Mouse (Mus musculus): ENCODE data around the gene Efcab10. TPM values are rescaled to one million over a fixed set of nuclear protein-coding genes. Genes with fewer than 3 reads are reported as not detected.

The Efcab10 gene
- polyA plus RNA-seq, 1 experiment, result 1.8 TPM

DNA sequence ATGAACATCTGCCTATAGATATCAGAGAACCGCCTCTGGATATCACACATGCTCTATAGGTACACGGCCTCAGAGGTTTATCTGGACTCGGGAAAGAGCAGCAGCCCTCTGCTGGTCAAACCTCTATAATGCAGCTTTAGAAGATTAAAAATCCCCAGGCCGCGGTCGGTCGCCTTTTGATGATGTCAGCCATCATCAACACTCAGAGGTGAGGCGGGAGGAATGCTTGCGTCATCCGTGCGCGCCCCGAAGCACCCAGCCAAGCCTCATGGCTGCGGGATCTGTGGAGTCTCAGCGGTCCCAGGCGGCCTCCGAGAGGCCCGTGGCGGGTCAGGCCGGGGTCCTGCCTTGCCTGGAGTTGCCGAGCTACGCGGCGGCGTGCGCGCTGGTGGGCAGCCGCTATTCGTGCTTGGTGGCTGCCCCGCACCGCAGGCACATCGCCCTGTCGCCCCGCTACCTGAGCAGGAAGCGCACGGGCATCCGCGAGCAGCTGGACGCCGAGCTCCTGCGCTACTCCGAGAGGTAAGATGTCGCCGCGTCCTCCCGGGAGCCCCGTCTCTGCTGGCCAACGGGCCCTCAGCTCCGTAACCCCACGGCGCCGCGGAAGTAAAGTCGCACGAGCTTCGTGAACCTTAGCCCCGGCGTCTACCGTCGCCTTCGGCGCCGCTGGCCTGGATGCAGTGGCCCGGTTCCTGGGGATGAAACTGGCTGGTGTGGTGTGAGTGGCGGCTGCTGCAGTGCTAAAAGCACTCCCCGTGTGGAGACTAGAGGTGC, 34.9 kb downstream of the Efcab10 start, which contains the start of gene Twistnb:
Gene Twistnb, plus strand, starts transcription at position 249 of the 774 bp plus-strand sequence.
- DNase-seq (ENCODE audit: low read depth), result peak; percentile 98
- peak; percentile 66 for TF ChIP-seq POLR2A (IDR thresholded peaks at IDR 0.05; ENCODE audit: borderline replicate concordance, extremely low read depth, insufficient read depth, insufficient read length, poor library complexity, severe bottlenecking)
- peak; percentile 74 for TF ChIP-seq CTCF (IDR thresholded peaks at IDR 0.05; ENCODE audit: borderline replicate concordance, extremely low read depth, insufficient read depth, insufficient read length)

DNA sequence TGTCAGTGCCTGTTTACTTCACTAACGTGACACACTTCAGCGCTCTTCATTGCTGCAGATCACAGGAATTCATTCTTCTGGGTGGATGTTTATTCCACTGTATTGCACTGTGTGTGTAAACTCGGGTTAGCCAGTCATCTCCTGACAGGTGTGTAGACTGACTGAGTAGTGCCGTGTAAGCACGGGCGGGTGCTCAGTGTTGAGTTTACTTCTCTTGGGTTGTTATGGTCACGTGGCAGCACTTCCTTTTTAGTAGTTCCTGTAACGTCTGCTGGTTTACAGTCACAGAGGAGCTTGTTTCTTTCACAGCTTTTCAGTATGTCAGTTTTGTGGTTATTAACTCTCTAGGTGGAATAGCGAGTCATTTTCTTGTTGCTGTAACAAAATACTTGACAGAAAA, 39.2 kb downstream of the Efcab10 start:
- TF ChIP-seq POLR2A (IDR thresholded peaks at IDR 0.05; ENCODE audit: borderline replicate concordance, extremely low read depth, insufficient read depth, insufficient read length, poor library complexity, severe bottlenecking) (no peak), CTCF (IDR thresholded peaks at IDR 0.05; ENCODE audit: borderline replicate concordance, extremely low read depth, insufficient read depth, insufficient read length) (no peak)
- no peak for DNase-seq (ENCODE audit: low read depth)

DNA sequence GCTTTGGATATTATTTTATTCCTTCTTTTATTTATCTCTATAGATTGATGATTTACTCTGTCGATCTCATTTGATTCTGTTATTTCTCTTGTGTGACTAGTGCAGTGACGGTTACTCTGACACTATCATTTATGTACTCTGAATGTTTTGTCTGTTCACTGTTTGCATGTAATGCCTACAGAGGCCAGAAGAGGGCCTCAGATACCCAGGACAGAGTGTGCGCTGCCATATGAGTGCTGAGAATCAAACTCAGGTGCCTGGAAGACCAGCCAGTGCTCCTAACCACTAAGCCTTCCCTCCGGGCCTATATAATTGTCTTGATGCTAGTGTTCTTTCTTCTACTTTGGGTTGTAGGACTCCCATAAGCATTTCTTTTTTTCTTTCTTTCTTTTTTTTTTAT, 40.1 kb downstream of the Efcab10 start:
- DNase-seq (ENCODE audit: low read depth), result no peak
- no peak for TF ChIP-seq POLR2A (IDR thresholded peaks at IDR 0.05; ENCODE audit: borderline replicate concordance, extremely low read depth, insufficient read depth, insufficient read length, poor library complexity, severe bottlenecking)
- no peak for TF ChIP-seq CTCF (IDR thresholded peaks at IDR 0.05; ENCODE audit: borderline replicate concordance, extremely low read depth, insufficient read depth, insufficient read length)

Other genes with a start within 250 kb of the Efcab10 start
- gene Atxn7l1, start 247.2 kb upstream of the Efcab10 start, polyA plus RNA-seq (2012; rRNA removed), result 30.3 and 43.3 TPM in 2 replicates
- gene Twistnb, start 34.8 kb downstream of the Efcab10 start, polyA plus RNA-seq (2012; rRNA removed), result 9.8 and 12.7 TPM in 2 replicates